Mouse (Mus musculus): ENCODE results near the gene Nat8f1.
"Not testable (repeated sequence)": the region's sequence is repeated elsewhere in the genome, so short reads cannot be mapped to it uniquely, and the experiment has no call there.

DNA sequence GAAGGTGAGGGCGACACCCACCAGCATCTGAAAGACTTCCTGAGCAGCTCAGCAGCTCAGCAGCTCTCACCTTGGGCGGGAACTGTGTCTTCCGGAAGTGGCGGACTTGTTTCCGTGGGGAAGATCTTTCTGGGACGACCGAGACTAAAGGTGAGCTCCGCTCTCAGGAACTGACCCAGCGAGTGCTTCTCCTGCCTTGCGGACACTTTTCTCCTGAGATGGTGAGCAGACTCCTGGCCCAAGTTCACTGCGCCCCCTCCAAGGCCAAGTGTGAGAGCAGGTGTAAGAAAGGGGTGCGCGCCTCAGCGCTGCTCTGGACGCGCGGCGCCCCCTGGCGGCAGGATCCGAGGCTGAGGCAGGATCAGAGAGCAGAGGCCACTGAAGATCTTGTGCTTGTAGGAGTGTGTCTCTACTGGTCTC is 10.8 kb downstream of the Nat8f1 start, which contains the start of gene Nat8f4:
- not testable (repeated sequence) for TF ChIP-seq POLR2A (IDR thresholded peaks at IDR 0.05; ENCODE audit: control insufficient read depth, extremely low read depth, insufficient read depth, low read length, poor library complexity)
- TF ChIP-seq CTCF (IDR thresholded peaks at IDR 0.05; ENCODE audit: borderline replicate concordance, control insufficient read depth, extremely low read depth, insufficient read depth, low read length, poor library complexity): peak; percentile 92

Measured in thymus, adult 2 months (tissue).